Mouse (Mus musculus) midbrain, embryonic 16.5 days (tissue): ENCODE measurements around the gene Olfr105-ps. TPM values are rescaled to one million over a fixed set of nuclear protein-coding genes. Genes with fewer than 3 reads are reported as not detected.

ENCODE experiments used
- ATAC-seq: fragments of 200-750 bp; cut with Nextera tagmentation; 2 replicates; pipeline ENCODE4 v1.8.0; 2017; ENCODE audit warnings: moderate TSS enrichment
- H3K27ac ChIP-seq: fragments of 300-500 bp; sonication (generic); 2 replicates; pipeline ENCODE4 v1.5.1; 2014; ENCODE audit warnings: mild to moderate bottlenecking, low read length, mixed read lengths
- H3K27me3 ChIP-seq: fragments of 300-500 bp; sonication (generic); 2 replicates; pipeline ENCODE4 v1.6.1; 2014; ENCODE audit warnings: low read depth, low read length, mixed read lengths; ENCODE audit not compliant: control insufficient read depth, insufficient read depth
- H3K36me3 ChIP-seq: fragments of 300-500 bp; sonication (generic); 2 replicates; pipeline ENCODE4 v1.6.1; 2014; ENCODE audit warnings: mild to moderate bottlenecking, low read length, moderate library complexity, mixed read lengths; ENCODE audit not compliant: control insufficient read depth, insufficient read depth
- H3K4me1 ChIP-seq: fragments of 300-500 bp; sonication (generic); 2 replicates; pipeline ENCODE4 v1.6.1; 2014; ENCODE audit warnings: mild to moderate bottlenecking, low read length, mixed read lengths; ENCODE audit not compliant: control insufficient read depth, insufficient read depth
- H3K4me2 ChIP-seq: fragments of 300-500 bp; sonication (generic); 2 replicates; pipeline ENCODE4 v1.6.1; 2014; ENCODE audit warnings: mild to moderate bottlenecking, low read length, mixed read lengths
- H3K4me3 ChIP-seq: fragments of 300-500 bp; sonication (generic); 2 replicates; pipeline ENCODE4 v1.5.1; 2014; ENCODE audit warnings: low read depth, mild to moderate bottlenecking, low read length, moderate library complexity, mixed read lengths
- H3K9ac ChIP-seq: fragments of 300-500 bp; sonication (generic); 2 replicates; pipeline ENCODE4 v1.6.1; 2014; ENCODE audit warnings: low read depth, low read length, mixed read lengths
- H3K9me3 ChIP-seq: fragments of 300-500 bp; sonication (generic); replicated peaks from 2 replicates; pipeline ENCODE4 v1.6.1; 2014; ENCODE audit warnings: mild to moderate bottlenecking, low read length, mixed read lengths; ENCODE audit not compliant: control insufficient read depth, poor library complexity, severe bottlenecking
- WGBS: fragments of 180-500 bp; shearing (Covaris S2); extraction: QIAGEN DNeasy Blood & Tissue Kit; methylation state at CpG from one replicate; pipeline ENCODE4 v1.1.7; 2014; 5-methylcytosine and 5-hydroxymethylcytosine counted together
- polyA plus RNA-seq: library from polyadenylated mRNA; unstranded; fragments of >200 nt; fragmentation: Nextera tagmentation; extraction: Ambion mirVana; gene quantifications from 2 replicates; pipeline ENCODE4 v1.2.1, GENCODE M21; 2015

Olfr105-ps gene
- not detected in 2 replicates for polyA plus RNA-seq

- no peaks in the 10 kb centered on the region for H3K9me3 ChIP-seq
- no peak within 1 kb of the TSS for H3K9ac ChIP-seq
- no peaks in the 10 kb centered on the region for H3K4me1 ChIP-seq
- no peak within 1 kb of the TSS for H3K4me2 ChIP-seq
- H3K36me3 ChIP-seq: no peaks in the 10 kb centered on the region
- H3K4me3 ChIP-seq: no peak within 1 kb of the TSS
- H3K27me3 ChIP-seq: no peaks in the 10 kb centered on the region
- H3K27ac ChIP-seq: no peak within 1 kb of the TSS
- no peak for ATAC-seq
Observed at GRCm38 (mm10) chr17:37378733-37379132, at the start of gene Olfr105-ps. Olfr105-ps (plus strand) TSS chr17:37379033.

DNA sequence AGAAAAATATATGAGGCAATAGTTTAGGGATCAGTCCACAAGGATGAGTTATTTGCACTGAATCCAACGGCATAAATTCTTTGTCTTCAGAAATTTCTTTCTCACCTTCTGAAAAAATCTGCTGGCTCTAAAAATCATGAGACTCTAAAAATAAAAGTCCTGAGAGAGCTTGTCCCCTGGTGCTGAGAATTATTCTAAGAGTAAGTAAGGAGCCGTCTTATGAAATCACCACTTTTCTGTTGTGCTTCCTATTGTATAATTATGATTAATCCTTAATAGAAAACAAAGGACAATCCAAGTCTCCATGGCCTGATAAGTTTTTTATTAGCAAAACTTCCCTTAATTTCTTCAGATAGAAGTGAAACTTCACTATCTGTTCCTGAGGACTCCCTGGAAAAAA is 39.2 kb upstream of the Olfr105-ps start, which contains the start of gene Olfr103:
TSS of gene Olfr103 (minus strand) at position 101 of the 400 bp plus-strand sequence.
- H3K9me3 ChIP-seq: no peaks in the 10 kb centered on the region
- 86% methylated on average over 2 of the region's 2 CpGs for WGBS
- ATAC-seq: no peak
- H3K4me2 ChIP-seq: no peak within 1 kb of the TSS
- no peak within 1 kb of the TSS for H3K4me3 ChIP-seq
- H3K36me3 ChIP-seq: no peaks in the 10 kb centered on the region
- no peaks in the 10 kb centered on the region for H3K4me1 ChIP-seq
- H3K27me3 ChIP-seq: no peaks in the 10 kb centered on the region
- H3K9ac ChIP-seq: no peak within 1 kb of the TSS
- H3K27ac ChIP-seq: no peak within 1 kb of the TSS

- Histone ChIP-seq H3K9me3 (no peaks in the 10 kb centered on the region), H3K9ac (no peak within 1 kb of the TSS), H3K27ac (no peak within 1 kb of the TSS), H3K27me3 (no peaks in the 10 kb centered on the region), H3K4me1 (no peaks in the 10 kb centered on the region), H3K4me3 (no peak within 1 kb of the TSS), H3K36me3 (no peaks in the 10 kb centered on the region), H3K4me2 (no peak within 1 kb of the TSS)
- no peak for ATAC-seq
Observed at GRCm38 (mm10) chr17:37359282-37359681, 19.6 kb upstream of the Olfr105-ps start, which contains the start of gene Olfr104-ps. Olfr104-ps (plus strand) TSS chr17:37359582.

GRCm38 (mm10) chr17:37390093-37390492 is 11.3 kb downstream of the Olfr105-ps start, which contains the start of gene Olfr106-ps:
Olfr106-ps (plus strand) TSS chr17:37390393.
- 71% methylated on average over 1 of the region's 1 CpGs for WGBS
- H3K27ac ChIP-seq: no peak within 1 kb of the TSS
- H3K4me2 ChIP-seq: no peak within 1 kb of the TSS
- no peaks in the 10 kb centered on the region for H3K36me3 ChIP-seq
- H3K9me3 ChIP-seq: no peaks in the 10 kb centered on the region
- H3K4me3 ChIP-seq: no peak within 1 kb of the TSS
- no peak within 1 kb of the TSS for H3K9ac ChIP-seq
- no peaks in the 10 kb centered on the region for H3K27me3 ChIP-seq
- H3K4me1 ChIP-seq: no peaks in the 10 kb centered on the region
- no peak for ATAC-seq

DNA sequence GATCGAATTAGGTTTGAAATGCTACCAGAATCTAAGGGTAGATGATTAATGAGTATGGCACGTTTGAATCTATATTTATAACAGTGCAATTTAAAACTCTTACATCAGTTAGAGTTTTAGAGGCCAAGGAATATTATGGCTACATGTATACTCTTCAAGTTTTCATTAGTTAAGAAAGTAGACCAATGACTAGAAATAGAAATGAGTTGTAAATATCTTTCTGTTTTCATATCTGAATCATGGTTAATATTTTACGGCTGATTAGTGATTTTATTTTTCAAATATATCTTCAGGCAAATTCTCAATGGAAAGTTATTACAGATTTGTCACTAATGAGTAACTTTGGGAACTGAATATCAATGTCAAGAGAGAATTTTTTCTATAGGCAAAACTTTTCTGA is 20.1 kb downstream of the Olfr105-ps start, which contains the start of gene Olfr107:
TSS of gene Olfr107 (plus strand) at position 301 of the 400 bp plus-strand sequence.
- no peak within 1 kb of the TSS for H3K4me3 ChIP-seq
- no peak within 1 kb of the TSS for H3K4me2 ChIP-seq
- no peak for ATAC-seq
- no peaks in the 10 kb centered on the region for H3K27me3 ChIP-seq
- WGBS: 86% methylated on average over 3 of the region's 3 CpGs
- H3K9ac ChIP-seq: no peak within 1 kb of the TSS
- no peaks in the 10 kb centered on the region for H3K9me3 ChIP-seq
- no peaks in the 10 kb centered on the region for H3K4me1 ChIP-seq
- H3K36me3 ChIP-seq: no peaks in the 10 kb centered on the region
- no peak within 1 kb of the TSS for H3K27ac ChIP-seq

- H3K4me2 ChIP-seq: no peak overlapping the region
- H3K4me1 ChIP-seq: no peaks in the 10 kb centered on the region
- H3K36me3 ChIP-seq: no peaks in the 10 kb centered on the region
Observed at GRCm38 (mm10) chr17:37413380-37413779, 34.5 kb downstream of the Olfr105-ps start.

More at GRCm38 (mm10) chr17:37413380-37413779, 34.5 kb downstream of the Olfr105-ps start:
- no peak for ATAC-seq
- no peaks in the 10 kb centered on the region for H3K27me3 ChIP-seq
- H3K27ac ChIP-seq: no peak overlapping the region
- no peak overlapping the region for H3K4me3 ChIP-seq
- H3K9ac ChIP-seq: no peak overlapping the region
- H3K9me3 ChIP-seq: no peaks in the 10 kb centered on the region

Other genes starting within 250 kb of the Olfr105-ps start
- not detected in 2 replicates for gene Olfr93, start 217.5 kb upstream of the Olfr105-ps start, polyA plus RNA-seq
- gene Ubd, start 185.1 kb upstream of the Olfr105-ps start, polyA plus RNA-seq: not detected in 2 replicates
- not detected in 2 replicates for gene Olfr94, start 178.0 kb upstream of the Olfr105-ps start, polyA plus RNA-seq
- gene Olfr95, start 165.9 kb upstream of the Olfr105-ps start, polyA plus RNA-seq: 0.04 TPM in 1 of 2 replicates, not detected in the other
- not detected in 2 replicates for gene Olfr96, start 158.9 kb upstream of the Olfr105-ps start, polyA plus RNA-seq
- gene Olfr97, start 141.7 kb upstream of the Olfr105-ps start, polyA plus RNA-seq: not detected in 2 replicates
- not detected in 2 replicates for gene Olfr98, start 115.3 kb upstream of the Olfr105-ps start, polyA plus RNA-seq
- gene H2-M3, start 108.8 kb upstream of the Olfr105-ps start, polyA plus RNA-seq: 1.2 and 1.9 TPM in 2 replicates
- not detected in 2 replicates for gene Olfr99, start 95.6 kb upstream of the Olfr105-ps start, polyA plus RNA-seq
- not detected in 2 replicates for gene Olfr101, start 74.7 kb upstream of the Olfr105-ps start, polyA plus RNA-seq
- not detected in 2 replicates for gene Olfr102, start 62.0 kb upstream of the Olfr105-ps start, polyA plus RNA-seq
- not detected in 2 replicates for gene Olfr103, start 39.3 kb upstream of the Olfr105-ps start, polyA plus RNA-seq
- gene Olfr104-ps, start 19.5 kb upstream of the Olfr105-ps start, polyA plus RNA-seq: not detected in 2 replicates
- not detected in 2 replicates for gene Olfr106-ps, start 11.4 kb downstream of the Olfr105-ps start, polyA plus RNA-seq
- gene Olfr107, start 20.2 kb downstream of the Olfr105-ps start, polyA plus RNA-seq: not detected in 2 replicates
- gene Olfr108, start 66.4 kb downstream of the Olfr105-ps start, polyA plus RNA-seq: not detected in 2 replicates
- not detected in 2 replicates for gene Olfr109, start 79.9 kb downstream of the Olfr105-ps start, polyA plus RNA-seq
- not detected in 2 replicates for gene H2-M2, start 104.5 kb downstream of the Olfr105-ps start, polyA plus RNA-seq
- gene Olfr110, start 113.4 kb downstream of the Olfr105-ps start, polyA plus RNA-seq: not detected in 2 replicates
- 0.12 TPM in 1 of 2 replicates, not detected in the other for gene Olfr111, start 129.0 kb downstream of the Olfr105-ps start, polyA plus RNA-seq
- gene Olfr112, start 190.4 kb downstream of the Olfr105-ps start, polyA plus RNA-seq: not detected in 2 replicates
- not detected in 2 replicates for gene Olfr113, start 198.6 kb downstream of the Olfr105-ps start, polyA plus RNA-seq
- gene Olfr114, start 213.7 kb downstream of the Olfr105-ps start, polyA plus RNA-seq: not detected in 2 replicates
- not detected in 2 replicates for gene Olfr115, start 248.1 kb downstream of the Olfr105-ps start, polyA plus RNA-seq
- gene Olfr116, start 248.2 kb downstream of the Olfr105-ps start, polyA plus RNA-seq: not detected in 2 replicates